Mouse (Mus musculus) retina, adult 2 months (tissue): ENCODE measurements at regions not wholly inside any gene's neighbourhood (a gene's known extent, or its start where the extent isn't known, plus 50 kb on each side); places are given as distances from the start of the nearest gene placed in this dataset.

Source experiments
- DNase-seq: peaks from one replicate; pipeline ENCODE4 v3.0.0-alpha.2; 2012; ENCODE audit warnings: low read depth, low spot score

DNA sequence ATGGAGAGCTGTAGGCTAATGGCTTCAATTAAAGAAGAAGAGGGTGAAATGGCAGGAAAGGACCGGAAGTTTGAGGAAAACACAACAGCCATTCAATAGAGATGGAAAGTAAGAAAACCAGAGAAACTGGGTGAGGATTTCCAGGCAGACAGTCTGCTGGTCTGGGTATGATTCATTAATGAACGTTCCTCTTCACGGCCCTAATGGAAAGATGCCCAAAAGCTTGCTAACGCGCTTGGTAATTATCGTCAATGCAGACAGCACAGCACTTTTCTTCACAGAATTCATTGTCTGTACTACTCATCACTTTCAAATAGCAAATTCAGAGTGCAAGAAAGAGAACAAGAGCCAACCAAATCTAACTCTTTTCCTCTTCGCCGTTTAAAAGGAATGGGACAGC is 60.3 kb downstream of the Ing2 start:
- no peak for DNase-seq

DNA sequence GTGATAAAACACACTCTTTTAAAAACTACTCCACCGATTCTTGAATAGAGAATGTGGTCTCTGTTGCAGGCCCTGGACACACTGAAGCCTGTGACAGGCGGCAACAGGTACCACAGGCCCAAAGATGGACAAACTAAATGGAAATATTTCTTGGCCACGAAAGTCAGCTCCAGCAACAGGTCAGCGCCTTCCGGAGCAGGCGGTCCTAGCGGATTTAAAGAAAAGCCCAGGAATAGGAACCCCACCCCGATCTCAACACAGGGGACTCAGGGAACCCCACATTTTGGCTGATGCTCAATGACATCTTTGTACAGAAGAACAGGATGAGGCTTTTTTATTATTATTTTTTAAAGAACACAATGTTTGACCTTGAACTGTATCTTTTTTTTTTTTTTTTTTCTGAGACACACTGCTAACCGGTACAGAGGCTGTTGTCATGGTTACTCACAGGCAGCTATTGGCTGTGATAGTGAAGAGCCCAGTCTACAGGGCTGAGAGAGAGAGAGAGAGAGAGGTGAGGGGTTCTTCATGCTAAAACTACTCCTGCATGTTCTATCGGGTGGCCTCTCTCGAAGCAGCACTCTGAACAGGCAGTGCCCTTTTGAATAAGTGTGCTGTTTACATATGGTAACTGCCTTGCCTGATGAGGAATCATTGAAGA is 63.5 kb downstream of the Ing2 start:
- DNase-seq = no peak

DNA sequence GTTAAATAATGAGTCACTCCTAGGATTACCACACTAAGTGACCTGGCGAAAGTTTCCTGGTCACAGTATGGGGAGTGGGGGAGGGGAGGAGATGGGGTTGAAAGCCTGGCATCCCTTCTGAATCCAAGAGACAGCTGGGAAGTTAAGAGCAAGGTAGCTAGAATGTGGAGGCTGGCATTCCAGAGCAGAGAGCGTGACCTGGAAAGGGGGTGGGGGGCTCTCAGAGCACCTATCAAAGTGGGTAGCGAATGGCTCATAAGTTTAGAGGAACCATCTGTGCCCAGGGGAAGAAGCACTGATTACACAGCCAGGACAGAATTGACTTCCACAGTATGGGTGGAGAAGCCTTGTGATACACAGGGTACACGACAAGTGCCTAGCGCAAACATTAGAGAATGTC is 65.4 kb downstream of the Ing2 start:
- DNase-seq = no peak

DNA sequence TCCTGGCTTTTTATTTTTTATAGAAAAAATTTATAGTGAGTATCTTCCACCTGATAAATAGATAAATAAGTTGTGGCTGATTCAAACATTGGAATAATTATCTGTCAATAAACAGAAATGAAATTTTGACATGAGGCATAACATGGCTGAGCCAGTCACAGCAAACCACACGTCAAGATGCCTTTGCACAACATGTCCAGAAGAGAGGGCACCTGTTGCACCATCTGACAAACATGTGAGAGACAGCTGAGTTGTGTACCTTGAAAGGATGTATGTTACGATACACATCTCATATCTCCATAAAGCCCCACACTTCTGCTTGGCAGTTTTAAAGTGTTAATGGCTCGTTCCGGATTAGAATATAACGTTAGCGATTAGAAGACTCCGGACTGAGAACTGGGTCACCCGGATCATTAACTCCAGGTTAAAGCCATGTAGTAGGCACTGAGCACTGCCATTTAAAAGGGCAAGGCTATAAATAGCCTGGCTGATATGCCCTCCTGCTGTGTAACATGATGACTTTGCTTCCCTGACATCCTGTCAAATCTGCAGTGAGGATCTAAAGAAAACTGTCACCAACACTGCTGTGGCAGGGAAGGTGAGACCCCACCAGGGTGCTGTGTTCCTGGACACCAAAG is 70.9 kb downstream of the Rwdd4a start:
- DNase-seq = peak; percentile 28
